Mouse (Mus musculus) E14TG2a.4 (cell line): ENCODE results near the gene Iqch.

ENCODE experiments used
- CTCF ChIP-seq: conservative IDR thresholded peaks from 2 replicates; pipeline ENCODE4 v1.5.1; 2014; ENCODE audit warnings: low read length
- NANOG ChIP-seq: IDR thresholded peaks from 2 replicates; pipeline ENCODE4 v1.6.1; 2014; ENCODE audit warnings: borderline replicate concordance, low read length, mixed read lengths
- POU5F1 ChIP-seq: IDR thresholded peaks from 2 replicates; pipeline ENCODE4 v1.6.1; 2014; ENCODE audit warnings: low read length, borderline replicate concordance

- TF ChIP-seq CTCF (peak; percentile 84), NANOG (no peak), POU5F1 (no peak)
These were observed 140.0 kb downstream of the Iqch start for GRCm38 (mm10) chr9:63462296-63462695.
